In genomic region chr8:84070667-84071066, GRCm38 (mm10) we compare ENCODE assay signal across 1 mouse cellular context.
TF ChIP-seq lines count a peak whose summit lies in the region.

No protein-coding gene starts in this region.

TF ChIP-seq in myocyte, 11 proteins besides CTCF, POLR2A, EP300 and RAD21:
- TF ChIP-seq REST (IDR thresholded peaks at IDR 0.05; ENCODE audit: insufficient read depth, insufficient read length) (no peak), MYOG (IDR thresholded peaks at IDR 0.05; ENCODE audit: control insufficient read depth in 1 of 3, insufficient read depth in 1 of 3, insufficient read length in 2 of 3, low read depth in 2 of 3) (peak in 1 of 3 experiments; percentile 64), MYOD1 (IDR thresholded peaks at IDR 0.05; ENCODE audit: control insufficient read depth in 1 of 3, insufficient read length in 2 of 3, low read depth in 2 of 3) (peak in 2 of 3 experiments; percentile 66 to 78)
